In genomic region chr12:28635535-28636476, GRCm38 (mm10) we compare ENCODE assay signal across 8 mouse cellular contexts. TPM values are rescaled to one million over a fixed set of nuclear protein-coding genes. Genes with fewer than 3 reads are reported as not detected.
DNase-seq lines count a peak whose midpoint lies in the region; ATAC-seq lines count a peak whose summit lies in the region.

TSS of gene Rps7 (minus strand) at chr12:28635953.

- H3K36me3 ChIP-seq in heart, embryonic 10.5 days = peaks cover 39% of the 10 kb centered on the region
- H3K36me3 ChIP-seq in kidney, embryonic 15.5 days = peaks cover 40% of the 10 kb centered on the region

- peak; percentile 98 for ATAC-seq in erythroblast, adult 5-6 weeks (replicated peaks; ENCODE audit: low FRiP score, poor library complexity, severe bottlenecking)
- ATAC-seq in kidney, embryonic 15.5 days (replicated peaks; ENCODE audit: low FRiP score) = peak; percentile 97
- peak; percentile 96 for ATAC-seq in monocyte, adult 5-6 weeks (replicated peaks; ENCODE audit: insufficient number of reproducible peaks, low FRiP score, low TSS enrichment, poor library complexity, severe bottlenecking)

- DNase-seq in B cell, adult 2 months = peak; percentile 94
- peak; percentile 98 for DNase-seq in brain, adult 2 months (ENCODE audit: low read depth, low spot score)
- peak; percentile 95 for DNase-seq in heart, embryonic 10.5 days (ENCODE audit: low spot score)
- DNase-seq in liver = peak; percentile 91
- DNase-seq in spleen, postnatal 4 days (ENCODE audit: low spot score in 2 of 2) = peak; percentile 91 to 94

- peak within 1 kb of the TSS; percentile 94 for H3K4me3 ChIP-seq in heart, embryonic 10.5 days
- H3K4me3 ChIP-seq in kidney, embryonic 15.5 days (replicated peaks) = peak within 1 kb of the TSS; percentile 88

- peak within 1 kb of the TSS; percentile 71 for H3K4me2 ChIP-seq in kidney, embryonic 15.5 days

- peak within 1 kb of the TSS; percentile 98 for H3K9ac ChIP-seq in kidney, embryonic 15.5 days

- H3K27ac ChIP-seq in heart, embryonic 10.5 days = peak within 1 kb of the TSS; percentile 98
- peak within 1 kb of the TSS; percentile 89 for H3K27ac ChIP-seq in kidney, embryonic 15.5 days

- no peaks in the 10 kb centered on the region for H3K9me3 ChIP-seq in heart, embryonic 10.5 days
- H3K9me3 ChIP-seq in kidney, embryonic 15.5 days (replicated peaks) = no peaks in the 10 kb centered on the region

- peaks cover 6% of the 10 kb centered on the region; the same call in 1 of the 2 replicates for H3K4me1 ChIP-seq in heart, embryonic 10.5 days
- peaks cover 18% of the 10 kb centered on the region for H3K4me1 ChIP-seq in kidney, embryonic 15.5 days

- WGBS in heart, embryonic 10.5 days = 5% methylated on average over 69 of the region's 69 CpGs
- WGBS in kidney, embryonic 15.5 days = 6% methylated on average over 69 of the region's 69 CpGs

- no peaks in the 10 kb centered on the region for H3K27me3 ChIP-seq in heart, embryonic 10.5 days (ENCODE audit: insufficient read depth, poor library complexity, severe bottlenecking)
- no peaks in the 10 kb centered on the region for H3K27me3 ChIP-seq in kidney, embryonic 15.5 days

RNA-seq across cellular contexts. Expression of gene Rps7, which starts in this region (rescaled TPM):
- total RNA-seq in erythroblast, adult 5-6 weeks (2015; ENCODE audit: low replicate concordance) = 581 and 663 TPM in 2 replicates
- 566 and 639 TPM in 2 replicates for total RNA-seq in erythroblast, adult 5-6 weeks (2017; ENCODE audit: low replicate concordance)
- polyA plus RNA-seq in heart, embryonic 10.5 days (2016; fragmentation: Nextera tagmentation; extraction: Ambion mirVana) = 484 and 569 TPM in 2 replicates
- 680 and 816 TPM in 2 replicates for polyA plus RNA-seq in kidney, embryonic 15.5 days (2015; fragmentation: Nextera tagmentation; extraction: Ambion mirVana)
- 1,908 to 2,689 TPM (median 2,348 TPM) in 3 replicates for total RNA-seq in monocyte, adult 5-6 weeks (2017)

Comparison
In these comparisons a context has a peak if more than half of its experiments do, and no peak if none do; other contexts are left out.
1. Peak in every context shown above with its lines: DNase-seq, ATAC-seq, H3K4me3 ChIP-seq and H3K27ac ChIP-seq.